Mouse (Mus musculus) intestine, postnatal 0 days (tissue): ENCODE data around the gene Nfatc3. TPM values are rescaled to one million over a fixed set of nuclear protein-coding genes. Genes with fewer than 3 reads are reported as not detected.

Experiments used
- ATAC-seq: fragments of 200-750 bp; cut with Nextera tagmentation; 2 replicates; pipeline ENCODE4 v1.8.0; 2017; ENCODE audit warnings: mild to moderate bottlenecking, moderate TSS enrichment, moderate library complexity
- H3K27ac ChIP-seq: fragments of 300-500 bp; sonication (generic); 2 replicates; pipeline ENCODE4 v1.5.1; 2014; ENCODE audit warnings: mild to moderate bottlenecking, low read depth, low read length, moderate library complexity
- H3K27me3 ChIP-seq: fragments of 300-500 bp; sonication (generic); replicated peaks from 2 replicates; pipeline ENCODE4 v1.6.1; 2014; ENCODE audit warnings: low read length, mixed read lengths; ENCODE audit not compliant: control insufficient read depth, insufficient read depth
- H3K36me3 ChIP-seq: fragments of 300-500 bp; sonication (generic); 2 replicates; pipeline ENCODE4 v1.6.1; 2014; ENCODE audit warnings: mild to moderate bottlenecking, moderate library complexity; ENCODE audit not compliant: control insufficient read depth, insufficient read depth
- H3K4me1 ChIP-seq: fragments of 300-500 bp; sonication (generic); replicated peaks from 2 replicates; pipeline ENCODE4 v1.6.1; 2014; ENCODE audit warnings: antibody characterized with exemption, low read length, mixed read lengths; ENCODE audit not compliant: control insufficient read depth, insufficient read depth
- H3K4me2 ChIP-seq: fragments of 300-500 bp; sonication (generic); replicated peaks from 2 replicates; pipeline ENCODE4 v1.6.1; 2014; ENCODE audit warnings: low read depth, mild to moderate bottlenecking, moderate library complexity
- H3K4me3 ChIP-seq: fragments of 300-500 bp; sonication (generic); 2 replicates; pipeline ENCODE4 v1.5.1; 2014; ENCODE audit warnings: low read depth, low read length
- H3K9ac ChIP-seq: fragments of 300-500 bp; sonication (generic); 2 replicates; pipeline ENCODE4 v1.6.1; 2014; ENCODE audit warnings: mild to moderate bottlenecking, low read depth, low read length
- H3K9me3 ChIP-seq: fragments of 300-500 bp; sonication (generic); 2 replicates; pipeline ENCODE4 v1.6.1; 2016; ENCODE audit warnings: mixed run types; ENCODE audit not compliant: control insufficient read depth
- CTCF ChIP-seq: sonication (generic); IDR thresholded peaks from 2 replicates; pipeline ENCODE4 v1.5.1; 2016; ENCODE audit warnings: low read depth, mild to moderate bottlenecking, control low read depth, antibody characterized with exemption, moderate library complexity
- WGBS: fragments of 180-500 bp; shearing (Covaris S2); extraction: QIAGEN DNeasy Blood & Tissue Kit; methylation state at CpG from one replicate; pipeline ENCODE4 v1.1.7; 2014; 5-methylcytosine and 5-hydroxymethylcytosine counted together
- polyA plus RNA-seq: library from polyadenylated mRNA; unstranded; fragments of >200 nt; fragmentation: Nextera tagmentation; extraction: Ambion mirVana; gene quantifications from 2 replicates; pipeline ENCODE4 v1.2.1, GENCODE M21; 2015

Gene Nfatc3
- polyA plus RNA-seq, 1 experiment from 2014 or later, result 3.1 TPM

GRCm38 (mm10) chr8:106054190-106054811 lies 4.3 kb upstream of the Nfatc3 start:
- H3K27me3 ChIP-seq, result no peaks in the 10 kb centered on the region
- H3K4me1 ChIP-seq, result peaks cover 16% of the 10 kb centered on the region
- H3K9me3 ChIP-seq, result no peaks in the 10 kb centered on the region
- no peak overlapping the region for H3K4me3 ChIP-seq
- peak; percentile 22; the same call in 1 of the 2 replicates for TF ChIP-seq CTCF
- H3K9ac ChIP-seq, result no peak overlapping the region
- H3K4me2 ChIP-seq, result peak overlapping the region; percentile 37
- H3K27ac ChIP-seq, result peak overlapping the region; percentile 80
- peaks cover 8% of the 10 kb centered on the region; the same call in 1 of the 2 replicates for H3K36me3 ChIP-seq
- 18% methylated on average over 6 of the region's 6 CpGs for WGBS
- ATAC-seq, result peak; percentile 85

DNA sequence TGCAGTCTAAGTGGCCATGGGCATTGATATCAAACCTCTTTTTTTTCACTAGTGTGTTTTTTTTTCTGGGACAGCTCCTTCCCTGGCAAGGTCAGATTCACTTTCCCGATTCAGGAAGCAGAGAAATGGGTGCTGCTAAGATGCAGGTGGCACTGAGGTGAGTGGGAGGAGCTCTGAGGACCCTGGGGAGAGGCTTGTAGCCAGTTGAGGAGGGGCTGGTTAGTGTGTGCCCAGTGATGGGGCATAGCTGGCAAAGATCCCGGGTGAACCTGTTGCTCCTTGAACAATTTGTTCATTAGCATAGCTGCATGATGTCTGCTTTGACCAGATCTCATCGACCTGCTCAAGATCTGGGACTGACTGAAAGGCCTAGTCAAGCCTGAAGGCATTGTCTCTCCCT lies 3.6 kb upstream of the Nfatc3 start:
- Histone ChIP-seq H3K36me3 (peaks cover 8% of the 10 kb centered on the region; the same call in 1 of the 2 replicates), H3K4me2 (peak overlapping the region; percentile 37; the same call in 1 of the 2 replicates), H3K9ac (no peak overlapping the region), H3K27me3 (no peaks in the 10 kb centered on the region), H3K9me3 (no peaks in the 10 kb centered on the region), H3K4me1 (peaks cover 16% of the 10 kb centered on the region), H3K27ac (peak overlapping the region; percentile 80), H3K4me3 (no peak overlapping the region)
- TF ChIP-seq CTCF, result no peak
- WGBS, result 33% methylated on average over 3 of the region's 3 CpGs
- no peak for ATAC-seq

- Histone ChIP-seq H3K4me1 (peaks cover 16% of the 10 kb centered on the region), H3K4me3 (no peak overlapping the region), H3K9me3 (no peaks in the 10 kb centered on the region), H3K27ac (no peak overlapping the region), H3K9ac (no peak overlapping the region), H3K4me2 (no peak overlapping the region), H3K27me3 (no peaks in the 10 kb centered on the region), H3K36me3 (peaks cover 7% of the 10 kb centered on the region; the same call in 1 of the 2 replicates)
- 85% methylated on average over 4 of the region's 4 CpGs for WGBS
- no peak for TF ChIP-seq CTCF
- no peak for ATAC-seq
These were observed 2.1 kb upstream of the Nfatc3 start for GRCm38 (mm10) chr8:106056455-106056982.

- no peaks in the 10 kb centered on the region for H3K9me3 ChIP-seq
- peak overlapping the region; percentile 96 for H3K27ac ChIP-seq
- H3K4me3 ChIP-seq, result peak overlapping the region; percentile 90
- H3K4me2 ChIP-seq, result peak overlapping the region; percentile 85
- peak overlapping the region; percentile 92 for H3K9ac ChIP-seq
- no peaks in the 10 kb centered on the region for H3K27me3 ChIP-seq
- no peaks in the 10 kb centered on the region for H3K36me3 ChIP-seq
- under 1% methylated on average over 82 of the region's 83 CpGs for WGBS
- ATAC-seq, result peak; percentile 75
- 0 out of 2 replicates have a peak, but pooled peaks cover 6% of the 10 kb centered on the region for H3K4me1 ChIP-seq
- peak; percentile 13; the same call in 1 of the 2 replicates for TF ChIP-seq CTCF
These were observed 1.2 kb downstream of the Nfatc3 start for GRCm38 (mm10) chr8:106059613-106060371.

GRCm38 (mm10) chr8:106060521-106060920 lies 1.9 kb downstream of the Nfatc3 start:
- H3K36me3 ChIP-seq, result no peaks in the 10 kb centered on the region
- peak overlapping the region; percentile 92 for H3K9ac ChIP-seq
- no peak for TF ChIP-seq CTCF

DNA sequence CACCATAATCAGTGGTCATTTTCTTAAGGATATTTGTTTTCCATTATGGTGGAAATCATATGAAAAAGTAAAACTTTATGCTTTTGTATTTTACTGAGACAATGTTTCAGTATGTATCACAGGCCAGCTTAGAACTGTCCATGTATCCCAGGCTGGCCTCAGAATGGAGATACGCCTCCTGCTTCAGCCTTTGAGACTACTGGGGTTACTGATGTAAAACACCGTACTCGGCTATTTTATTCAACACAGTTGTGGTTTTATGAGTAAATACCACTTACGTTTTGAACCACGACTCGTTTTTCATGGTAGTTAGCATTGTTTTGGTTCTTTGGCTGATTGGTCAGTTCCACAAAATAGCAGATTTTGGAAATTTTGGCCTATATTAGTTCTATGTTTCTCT lies 3.0 kb downstream of the Nfatc3 start:
- TF ChIP-seq CTCF, result no peak
- no peak for ATAC-seq
- Histone ChIP-seq H3K36me3 (no peaks in the 10 kb centered on the region), H3K9me3 (no peaks in the 10 kb centered on the region), H3K4me2 (peak overlapping the region; percentile 85; the same call in 1 of the 2 replicates), H3K27ac (no peak overlapping the region), H3K4me1 (0 out of 2 replicates have a peak, but pooled peaks cover 6% of the 10 kb centered on the region), H3K4me3 (no peak overlapping the region), H3K9ac (no peak overlapping the region), H3K27me3 (no peaks in the 10 kb centered on the region)
- WGBS, result 73% methylated on average over 6 of the region's 6 CpGs

More at GRCm38 (mm10) chr8:106060521-106060920, 1.9 kb downstream of the Nfatc3 start:
- 0 out of 2 replicates have a peak, but pooled peaks cover 6% of the 10 kb centered on the region for H3K4me1 ChIP-seq
- no peaks in the 10 kb centered on the region for H3K9me3 ChIP-seq
- peak overlapping the region; percentile 96; the same call in 1 of the 2 replicates for H3K27ac ChIP-seq
- peak overlapping the region; percentile 85 for H3K4me2 ChIP-seq
- no peak for ATAC-seq
- peak overlapping the region; percentile 90 for H3K4me3 ChIP-seq
- 3% methylated on average over 3 of the region's 3 CpGs for WGBS
- H3K27me3 ChIP-seq, result no peaks in the 10 kb centered on the region
